Comparison of ENCODE assay signal across 9 mouse cellular contexts in genomic region chr4:155345608-155345953, GRCm38 (mm10). TPM values are rescaled to one million over a fixed set of nuclear protein-coding genes. Genes with fewer than 3 reads are reported as not detected.
DNase-seq lines count a peak whose midpoint lies in the region; ATAC-seq and TF ChIP-seq lines count a peak whose summit lies in the region.
"Had no signal": no experiment of that assay in that cellular context is flagged by ENCODE, and none has a peak within 500 bp of the region (broad histone marks: within the 10 kb centered on the region; RNA-seq: fewer than 3 reads in every experiment).

No protein-coding gene starts in this region.

- no peak for TF ChIP-seq POLR2A in liver, adult 2 months (IDR thresholded peaks at IDR 0.05; ENCODE audit: extremely low read depth, insufficient read depth, low read length)

- no peaks in the 10 kb centered on the region for H3K4me1 ChIP-seq in liver, adult 2 months (ENCODE audit: control insufficient read depth, insufficient read depth, low read length)
- peaks cover 12% of the 10 kb centered on the region; the same call in 1 of the 2 replicates for H3K4me1 ChIP-seq in hindbrain, postnatal 0 days (ENCODE audit: insufficient read depth, low read length)

- peak overlapping the region; percentile 68 for H3K4me2 ChIP-seq in hindbrain, postnatal 0 days (ENCODE audit: low read depth, low read length)

- TF ChIP-seq CTCF in liver, adult 2 months (IDR thresholded peaks at IDR 0.05; ENCODE audit: low read depth, low read length): no peak
- TF ChIP-seq CTCF in hindbrain, postnatal 0 days (IDR thresholded peaks at IDR 0.05; ENCODE audit: low read depth): no peak

- H3K9me3 ChIP-seq in hindbrain, postnatal 0 days (ENCODE audit: low read length): no peaks in the 10 kb centered on the region

- ATAC-seq in hindbrain, postnatal 0 days: peak; percentile 88
- ATAC-seq in megakaryocyte, adult 5-6 weeks (ENCODE audit: poor library complexity, severe bottlenecking): 0 out of 2 replicates have a peak, but pooled peaks have one; percentile 27

- no peak for DNase-seq in liver, adult 2 months (ENCODE audit: extremely low read depth, low read depth, low spot score)
- DNase-seq in liver: no peak
- DNase-seq in cerebellum, postnatal 25 days: peak; percentile 87 to 88
- peak; percentile 37 for DNase-seq in gastrocnemius, postnatal 10 days
- peak; percentile 91 for DNase-seq in hindbrain, postnatal 0 days (ENCODE audit: low spot score)
- peak; percentile 73 to 86 for DNase-seq in left cerebral cortex, adult 9 months (ENCODE audit: low spot score in 2 of 2)
- DNase-seq in splenic B cell, adult 2 months (ENCODE audit: low read depth, low spot score): peak; percentile 29

- no peak overlapping the region for H3K27ac ChIP-seq in liver, adult 2 months (replicated peaks; ENCODE audit: insufficient read depth, low read depth, low read length)
- peak overlapping the region; percentile 90 for H3K27ac ChIP-seq in hindbrain, postnatal 0 days

- WGBS in liver, adult 2 months: 48% methylated on average over 16 of the region's 16 CpGs
- WGBS in hindbrain, postnatal 0 days: 2% methylated on average over 16 of the region's 16 CpGs

- H3K79me2 ChIP-seq in liver, adult 2 months (ENCODE audit: control insufficient read depth, insufficient read depth, low read length): peaks cover 11% of the 10 kb centered on the region

- H3K27me3 ChIP-seq in liver, adult 2 months (ENCODE audit: control insufficient read depth, insufficient read depth, low read length): no peaks in the 10 kb centered on the region
- H3K27me3 ChIP-seq in hindbrain, postnatal 0 days (ENCODE audit: insufficient read depth, low read length): no peaks in the 10 kb centered on the region
- no peaks in the 10 kb centered on the region; the same call in 1 of the 2 replicates for H3K27me3 ChIP-seq in splenic B cell, adult 2 months (ENCODE audit: control insufficient read depth, insufficient read depth, low read length, poor library complexity, severe bottlenecking)

- H3K4me3 ChIP-seq in liver, adult 2 months (ENCODE audit: insufficient read depth, low read depth, low read length): peak overlapping the region; percentile 37; the same call in 1 of the 2 replicates
- peak overlapping the region; percentile 68 for H3K4me3 ChIP-seq in hindbrain, postnatal 0 days (ENCODE audit: low read length)

- H3K36me3 ChIP-seq in liver, adult 2 months (ENCODE audit: control insufficient read depth, insufficient read depth, low read length): no peaks in the 10 kb centered on the region
- H3K36me3 ChIP-seq in hindbrain, postnatal 0 days (ENCODE audit: insufficient read depth, low read length): no peaks in the 10 kb centered on the region
- no peaks in the 10 kb centered on the region for H3K36me3 ChIP-seq in splenic B cell, adult 2 months (ENCODE audit: control insufficient read depth, insufficient read depth, low read length, poor library complexity, severe bottlenecking)

- no peak overlapping the region for H3K9ac ChIP-seq in liver, adult 2 months (ENCODE audit: low read depth, low read length)
- peak overlapping the region; percentile 82 for H3K9ac ChIP-seq in hindbrain, postnatal 0 days (replicated peaks; ENCODE audit: low read length)

RNA-seq across cellular contexts. Expression of gene Prkcz, which starts 15.6 kb away (rescaled TPM):
- total RNA-seq in liver, adult 2 months (2014; rRNA removed): 13.8 and 18.3 TPM in 2 replicates
- 11.4 and 11.6 TPM in 2 replicates for polyA plus RNA-seq in liver, adult 2 months (2012; rRNA removed)
- 1 to 10 TPM; 2.6 to 3.0 TPM for total RNA-seq in gastrocnemius, postnatal 10 days (2021)
- 85.0 and 85.1 TPM in 2 replicates for total RNA-seq in hindbrain, postnatal 0 days (2014; rRNA removed)
- polyA plus RNA-seq in hindbrain, postnatal 0 days (2015; fragmentation: Nextera tagmentation; extraction: Ambion mirVana): 80.4 and 84.2 TPM in 2 replicates
- total RNA-seq in megakaryocyte, adult 5-6 weeks (2015): 0.07 TPM in 1 of 2 replicates, not detected in the other
- total RNA-seq in megakaryocyte, adult 5-6 weeks (2017): 0.12 and 0.18 TPM in 2 replicates

RNA-seq across cellular contexts. Expression of gene Gabrd, which starts 52.3 kb away (rescaled TPM):
- under 0.01 and 0.20 TPM in 2 replicates for total RNA-seq in liver, adult 2 months (2014; rRNA removed)
- 0.04 and 0.11 TPM in 2 replicates for polyA plus RNA-seq in liver, adult 2 months (2012; rRNA removed)
- under 1 TPM; 0.81 to 0.96 TPM for total RNA-seq in gastrocnemius, postnatal 10 days (2021)
- total RNA-seq in hindbrain, postnatal 0 days (2014; rRNA removed): 0.42 and 0.72 TPM in 2 replicates
- 0.29 and 0.50 TPM in 2 replicates for polyA plus RNA-seq in hindbrain, postnatal 0 days (2015; fragmentation: Nextera tagmentation; extraction: Ambion mirVana)
- 0.25 TPM in 1 of 2 replicates, not detected in the other for total RNA-seq in megakaryocyte, adult 5-6 weeks (2015)
- total RNA-seq in megakaryocyte, adult 5-6 weeks (2017): 0.11 TPM in 1 of 2 replicates, not detected in the other
- polyA plus RNA-seq: C2C12 had no signal

Comparison
In these comparisons a context has a peak if more than half of its experiments do, and no peak if none do; other contexts are left out.
1. DNase-seq: peak in cerebellum, postnatal 25 days (2 of 2), gastrocnemius, postnatal 10 days (single experiment), hindbrain, postnatal 0 days (single experiment), left cerebral cortex, adult 9 months (2 of 2) and splenic B cell, adult 2 months (single experiment); none in liver, adult 2 months (single experiment) and liver (single experiment).